Mouse (Mus musculus) olfactory bulb, adult 2 months (tissue): Measurements from ENCODE around the gene Katnb1.

ENCODE experiments used
- CTCF ChIP-seq: fragments of 200-500 bp; IDR thresholded peaks from 2 replicates; pipeline ENCODE4 v1.5.1; 2012; ENCODE audit warnings: low read depth, mild to moderate bottlenecking, low read length, moderate library complexity; ENCODE audit not compliant: insufficient read depth
- POLR2A ChIP-seq: fragments of 200-500 bp; IDR thresholded peaks from 2 replicates; pipeline ENCODE4 v1.6.1; 2012; ENCODE audit warnings: mild to moderate bottlenecking, low read depth, low read length, moderate library complexity; ENCODE audit not compliant: insufficient read depth

DNA sequence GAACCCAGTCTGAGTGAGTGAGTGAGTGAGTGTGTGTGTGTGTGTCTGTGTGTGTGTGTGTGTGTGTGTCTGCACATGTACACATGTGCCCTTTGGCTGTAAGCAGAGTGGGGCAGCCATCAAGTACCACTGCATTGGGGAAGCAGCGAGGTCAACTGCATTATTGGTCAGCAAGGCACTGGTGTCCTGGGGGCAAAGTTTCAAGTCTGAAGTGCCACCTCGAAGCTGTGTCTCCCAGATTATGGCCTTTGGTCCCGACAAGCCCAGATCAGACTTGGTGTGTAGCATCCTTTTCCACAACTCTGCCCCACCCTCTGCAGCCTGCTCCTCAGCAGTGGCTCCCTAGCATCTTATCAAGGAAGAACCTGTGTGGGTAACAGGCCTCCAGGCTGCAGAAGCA, 31.6 kb downstream of the Katnb1 start:
- TF ChIP-seq POLR2A (no peak), CTCF (no peak)
